Mouse (Mus musculus): ENCODE results near the gene Mtcl1. TPM values are rescaled to one million over a fixed set of nuclear protein-coding genes. Genes with fewer than 3 reads are reported as not detected.

Gene Mtcl1
- 100 to 1,000 TPM; 103 to 122 TPM for total RNA-seq (2021)
- long read RNA-seq, experiment 1, full-length matches to known transcripts: 2 of 81 reads
- long read RNA-seq, experiment 1, partial matches to known transcripts: 27 of 81 reads
- long read RNA-seq, experiment 1, other reads (novel, unspliced or antisense): 52 of 81 reads
- long read RNA-seq, experiment 2, full-length matches to known transcripts: 9 of 82 reads
- long read RNA-seq, experiment 2, partial matches to known transcripts: 18 of 82 reads
- long read RNA-seq, experiment 2, other reads (novel, unspliced or antisense): 55 of 82 reads

- peak; percentile 87 to 89 for DNase-seq (ENCODE audit: extremely low spot score in 1 of 2, low spot score in 2 of 2)
- no peak; the same call in 1 of the 2 replicates for TF ChIP-seq CTCF (IDR thresholded peaks at IDR 0.05)
- intact Hi-C loops (cut with DNase I): loop anchor here (2.0 to 5.0 kb wide), 3 partner anchors 35 to 97 kb away; no protein-coding TSS in a partner anchor
- H3K27ac ChIP-seq: peak within 1 kb of the TSS; percentile 94
- H3K4me3 ChIP-seq: peak within 1 kb of the TSS; percentile 93
Observed at GRCm38 (mm10) chr17:66449460-66450341, at the start of gene Mtcl1. TSS of gene Mtcl1 (minus strand) at chr17:66449750.

- Histone ChIP-seq H3K4me3 (no peak overlapping the region), H3K27ac (no peak overlapping the region)
- TF ChIP-seq CTCF (IDR thresholded peaks at IDR 0.05): no peak
- intact Hi-C loops (cut with DNase I): no loop called here
- DNase-seq (ENCODE audit: extremely low spot score in 1 of 2, low spot score in 2 of 2): no peak
Observed at GRCm38 (mm10) chr17:66498598-66498997, 49.0 kb upstream of the Mtcl1 start.

GRCm38 (mm10) chr17:66496589-66496988 lies 47.0 kb upstream of the Mtcl1 start:
- no peak for DNase-seq (ENCODE audit: extremely low spot score in 1 of 2, low spot score in 2 of 2)
- intact Hi-C loops (cut with DNase I): no loop called here
- no peak for TF ChIP-seq CTCF (IDR thresholded peaks at IDR 0.05)
- Histone ChIP-seq H3K4me3 (no peak overlapping the region), H3K27ac (no peak overlapping the region)

- intact Hi-C loops (cut with DNase I): loop anchor here (1.0 kb wide), 1 partner anchor 255 kb away; no protein-coding TSS in a partner anchor
- DNase-seq (ENCODE audit: extremely low spot score in 1 of 2, low spot score in 2 of 2): peak; percentile 62 to 70
- no peak overlapping the region for H3K27ac ChIP-seq
- no peak overlapping the region for H3K4me3 ChIP-seq
- TF ChIP-seq CTCF (IDR thresholded peaks at IDR 0.05): peak; percentile 96
Observed at GRCm38 (mm10) chr17:66490022-66490601, 40.6 kb upstream of the Mtcl1 start.

GRCm38 (mm10) chr17:66486576-66486975 lies 37.0 kb upstream of the Mtcl1 start:
- intact Hi-C loops (cut with DNase I): loop anchor here (5.0 to 10.0 kb wide), 2 partner anchors 329 to 622 kb away; no protein-coding TSS in a partner anchor

GRCm38 (mm10) chr17:66485742-66486141 lies 36.2 kb upstream of the Mtcl1 start:
- H3K27ac ChIP-seq: no peak overlapping the region
- TF ChIP-seq CTCF (IDR thresholded peaks at IDR 0.05): peak; percentile 95
- DNase-seq (ENCODE audit: extremely low spot score in 1 of 2, low spot score in 2 of 2): peak; percentile 80 to 85
- no peak overlapping the region for H3K4me3 ChIP-seq
- intact Hi-C loops (cut with DNase I): loop anchor here (1.0 to 10.0 kb wide), 4 partner anchors 35 to 621 kb away; no protein-coding TSS in a partner anchor

More at GRCm38 (mm10) chr17:66486576-66486975, 37.0 kb upstream of the Mtcl1 start:
- no peak overlapping the region for H3K4me3 ChIP-seq
- no peak overlapping the region for H3K27ac ChIP-seq
- TF ChIP-seq CTCF (IDR thresholded peaks at IDR 0.05): no peak
- DNase-seq (ENCODE audit: extremely low spot score in 1 of 2, low spot score in 2 of 2): no peak

GRCm38 (mm10) chr17:66484965-66485364 lies 35.4 kb upstream of the Mtcl1 start:
- Histone ChIP-seq H3K27ac (no peak overlapping the region), H3K4me3 (no peak overlapping the region)
- intact Hi-C loops (cut with DNase I): loop anchor here (1.0 to 10.0 kb wide), 4 partner anchors 34 to 620 kb away; no protein-coding TSS in a partner anchor
- DNase-seq (ENCODE audit: extremely low spot score in 1 of 2, low spot score in 2 of 2): no peak
- TF ChIP-seq CTCF (IDR thresholded peaks at IDR 0.05): no peak

GRCm38 (mm10) chr17:66483651-66484454 lies 34.3 kb upstream of the Mtcl1 start:
- intact Hi-C loops (cut with DNase I): loop anchor here (2.0 to 10.0 kb wide), 2 partner anchors 33 to 619 kb away; no protein-coding TSS in a partner anchor

GRCm38 (mm10) chr17:66481295-66481694 lies 31.7 kb upstream of the Mtcl1 start:
- no peak for TF ChIP-seq CTCF (IDR thresholded peaks at IDR 0.05)
- DNase-seq (ENCODE audit: extremely low spot score in 1 of 2, low spot score in 2 of 2): no peak
- Histone ChIP-seq H3K4me3 (no peak overlapping the region), H3K27ac (no peak overlapping the region)
- intact Hi-C loops (cut with DNase I): loop anchor here (10.0 kb wide), 1 partner anchor 616 kb away; no protein-coding TSS in a partner anchor

More at GRCm38 (mm10) chr17:66483651-66484454, 34.3 kb upstream of the Mtcl1 start:
- H3K27ac ChIP-seq: no peak overlapping the region
- DNase-seq (ENCODE audit: extremely low spot score in 1 of 2, low spot score in 2 of 2): no peak
- no peak for TF ChIP-seq CTCF (IDR thresholded peaks at IDR 0.05)
- H3K4me3 ChIP-seq: no peak overlapping the region

GRCm38 (mm10) chr17:66480491-66481278 lies 31.1 kb upstream of the Mtcl1 start:
- no peak for DNase-seq (ENCODE audit: extremely low spot score in 1 of 2, low spot score in 2 of 2)
- H3K27ac ChIP-seq: no peak overlapping the region
- no peak overlapping the region for H3K4me3 ChIP-seq
- intact Hi-C loops (cut with DNase I): loop anchor here (10.0 kb wide), 1 partner anchor 616 kb away; no protein-coding TSS in a partner anchor
- TF ChIP-seq CTCF (IDR thresholded peaks at IDR 0.05): no peak

Measured in left cerebral cortex, adult 2 months (tissue).